Mouse (Mus musculus) induced T-regulatory cell, adult 2 months (primary cell): ENCODE data around the gene Shisal2b.
"Not testable (repeated sequence)": the region's sequence is repeated elsewhere in the genome, so short reads cannot be mapped to it uniquely, and the experiment has no call there.

Experiments
- DNase-seq: peaks from one replicate; pipeline ENCODE4 v3.0.0-alpha.2; 2012; ENCODE audit warnings: low read depth

Shisal2b gene

DNA sequence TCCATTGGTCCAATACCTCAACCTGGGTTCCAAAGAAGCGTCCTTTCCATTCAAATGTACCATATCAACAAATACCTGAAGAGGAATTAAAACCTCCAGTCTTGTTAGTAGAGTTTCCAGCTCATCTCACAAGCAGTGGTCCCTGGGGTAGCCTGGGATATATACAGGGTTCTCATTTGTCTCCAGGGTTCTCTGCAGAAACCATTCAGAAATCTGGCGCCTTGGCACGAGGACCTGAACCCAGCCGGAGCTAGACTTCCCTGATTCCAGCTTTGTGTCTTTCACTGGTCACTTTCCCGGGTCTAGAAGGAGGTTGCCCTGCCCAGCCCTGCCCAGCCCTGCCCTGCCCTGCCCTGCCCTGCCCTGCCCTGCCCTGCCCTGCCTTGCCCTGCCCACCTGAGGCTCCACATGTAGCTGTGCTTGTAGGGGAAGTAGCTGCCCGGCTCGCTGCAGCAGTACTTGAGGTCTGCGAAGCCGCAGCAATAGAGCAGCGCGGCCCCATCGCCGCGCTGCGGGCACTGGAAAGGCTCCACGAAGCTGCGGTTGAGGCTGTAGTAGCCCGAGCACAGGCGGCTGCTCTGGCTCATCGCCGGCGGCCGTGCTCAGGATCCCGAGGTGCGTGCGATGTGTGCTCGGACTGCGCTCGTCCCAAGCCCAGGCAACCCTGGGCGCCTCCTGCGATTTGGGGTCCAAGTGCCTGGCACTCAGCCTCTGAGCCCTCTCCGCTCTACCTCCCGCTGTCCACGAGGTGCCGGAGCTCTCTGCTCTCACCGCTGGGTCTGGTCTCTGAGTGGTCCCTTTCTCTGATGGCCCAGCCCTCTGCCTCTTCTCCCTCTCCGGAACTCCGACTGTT is at the start of gene Shisal2b:
Gene Shisal2b (minus strand): TSS at position 767 of the 853 bp plus-strand sequence.
- peak; percentile 21 for DNase-seq

GRCm38 (mm10) chr13:104911626-104912025 is 47.9 kb upstream of the Shisal2b start:
- DNase-seq, result not testable (repeated sequence)

- DNase-seq, result not testable (repeated sequence)
Observed at GRCm38 (mm10) chr13:104911006-104911405, 47.3 kb upstream of the Shisal2b start.

DNA sequence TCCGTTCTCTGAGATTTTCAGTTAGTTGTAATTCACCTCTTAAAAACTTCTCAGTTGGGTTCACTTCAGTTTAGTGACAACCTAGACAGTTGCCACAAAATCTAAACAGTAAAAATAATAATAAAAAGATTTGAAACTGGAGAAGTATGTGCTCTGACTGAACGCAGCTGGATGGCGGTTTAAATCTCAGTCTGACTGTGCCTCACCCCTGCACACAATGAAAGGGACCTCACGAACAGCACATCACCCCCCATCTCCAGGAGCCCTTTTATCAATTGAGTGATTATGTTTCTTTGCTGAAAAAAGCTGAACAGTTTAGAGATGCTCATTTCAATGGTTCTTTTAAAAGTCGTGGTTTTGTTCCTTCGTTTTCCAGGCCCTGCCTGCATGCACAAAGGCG is 45.0 kb upstream of the Shisal2b start:
- no peak for DNase-seq

DNA sequence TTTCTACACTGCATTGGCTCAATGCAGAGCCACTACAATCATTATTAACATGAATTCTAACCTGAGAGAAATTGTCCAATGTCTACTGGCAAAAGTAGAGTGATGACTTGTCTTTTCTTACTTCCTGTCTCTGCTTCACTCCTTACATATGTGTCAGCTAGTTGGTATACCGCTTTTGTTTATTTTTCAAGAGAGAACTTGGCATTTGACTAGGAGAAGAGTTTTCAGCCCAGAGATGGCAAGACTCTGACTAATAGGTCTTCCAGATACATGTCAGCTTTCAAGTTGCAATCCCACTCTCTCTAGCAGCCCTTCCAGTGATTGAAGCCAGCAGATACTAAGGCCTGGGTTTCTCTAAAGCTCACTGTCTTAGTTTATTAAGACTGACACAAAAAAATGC is 31.1 kb upstream of the Shisal2b start:
- DNase-seq, result no peak

- DNase-seq, result no peak
Observed at GRCm38 (mm10) chr13:104892337-104892736, 28.6 kb upstream of the Shisal2b start.

DNA sequence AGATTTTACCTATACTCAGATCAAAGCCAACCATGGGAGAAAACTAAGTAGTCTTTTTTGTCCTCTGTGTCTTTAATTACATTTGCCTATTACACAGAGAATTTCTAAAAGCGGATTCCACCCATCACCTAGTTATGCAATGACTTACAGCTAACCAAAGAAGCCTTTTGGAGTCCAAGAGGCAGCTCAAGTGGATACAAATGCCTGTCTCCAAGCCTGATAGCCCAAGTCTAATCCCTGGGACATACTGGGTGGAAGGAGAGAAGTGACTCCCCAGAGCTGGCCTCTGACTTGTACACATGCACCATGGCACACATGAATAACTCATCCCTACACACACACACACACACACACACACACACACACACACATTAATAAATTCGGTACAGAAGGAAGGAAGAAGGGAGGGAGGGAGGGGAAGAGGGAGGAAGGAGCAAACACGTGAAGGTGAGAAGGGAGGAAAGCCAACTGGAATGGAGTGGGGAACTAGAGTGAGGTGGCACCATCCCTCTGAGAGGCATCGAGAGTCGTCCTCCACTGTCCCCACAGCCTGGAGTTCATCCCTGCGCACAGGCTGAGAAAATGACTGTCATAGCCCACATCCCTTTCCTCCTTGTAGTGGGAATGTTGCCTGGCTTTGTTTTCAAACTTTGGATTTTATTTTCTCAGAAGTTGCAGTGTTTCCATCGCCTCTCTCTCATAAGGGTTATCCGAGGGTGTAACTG is 22.8 kb upstream of the Shisal2b start:
- no peak for DNase-seq

DNA sequence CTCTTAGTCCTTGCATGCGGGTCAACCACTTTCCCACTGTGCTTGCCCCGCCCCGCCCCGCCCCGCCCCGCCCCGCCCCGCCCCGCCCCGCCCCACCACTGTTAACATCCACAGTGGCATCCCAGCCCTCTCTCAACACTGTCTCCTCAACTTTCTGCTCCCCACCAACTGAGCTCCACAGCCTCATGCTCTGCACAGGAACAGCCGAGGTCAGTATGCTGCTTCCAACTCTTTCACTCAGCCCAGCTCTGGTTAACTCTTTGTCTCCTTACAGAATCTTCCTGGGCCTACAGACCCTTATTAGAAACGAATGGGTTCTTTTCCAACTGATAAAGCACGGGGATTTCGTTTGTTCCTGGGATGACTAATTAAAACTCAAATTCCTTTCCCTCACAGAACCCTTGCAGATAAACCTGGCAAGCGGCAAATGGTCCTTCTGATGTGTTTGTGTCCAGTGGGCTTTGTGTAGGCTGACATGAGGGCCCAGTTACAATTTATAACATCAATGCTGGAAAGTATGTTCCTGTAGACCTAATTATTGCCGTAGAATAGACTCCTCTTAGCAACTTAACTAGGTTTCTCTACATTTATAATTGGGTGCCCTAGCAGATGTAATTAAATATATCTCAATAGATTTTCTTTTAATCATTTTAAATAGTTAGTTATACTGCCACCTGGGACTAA is 20.0 kb upstream of the Shisal2b start:
- no peak for DNase-seq

- DNase-seq, result no peak
Observed at GRCm38 (mm10) chr13:104878508-104878907, 14.8 kb upstream of the Shisal2b start.

GRCm38 (mm10) chr13:104869907-104870306 is 6.2 kb upstream of the Shisal2b start:
- DNase-seq, result no peak

DNA sequence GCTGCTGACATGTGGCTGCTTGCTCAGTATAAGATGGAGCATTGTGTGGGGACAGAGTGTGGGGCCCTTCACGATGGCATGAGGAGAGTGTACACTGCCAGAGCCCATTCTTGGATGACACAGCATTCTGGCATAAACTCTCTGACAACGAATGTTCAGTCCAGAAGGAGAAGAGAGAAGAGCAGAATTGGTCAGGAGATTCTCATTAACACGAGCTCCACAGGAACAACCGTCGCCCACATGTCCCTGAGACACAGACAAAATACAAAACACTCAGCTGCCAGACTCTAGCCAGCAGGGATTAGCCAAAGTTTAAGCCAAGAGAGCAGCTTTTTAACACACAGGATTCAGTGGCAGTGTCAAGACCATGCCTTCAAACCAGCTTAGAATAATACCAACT is 3.0 kb upstream of the Shisal2b start:
- no peak for DNase-seq

DNA sequence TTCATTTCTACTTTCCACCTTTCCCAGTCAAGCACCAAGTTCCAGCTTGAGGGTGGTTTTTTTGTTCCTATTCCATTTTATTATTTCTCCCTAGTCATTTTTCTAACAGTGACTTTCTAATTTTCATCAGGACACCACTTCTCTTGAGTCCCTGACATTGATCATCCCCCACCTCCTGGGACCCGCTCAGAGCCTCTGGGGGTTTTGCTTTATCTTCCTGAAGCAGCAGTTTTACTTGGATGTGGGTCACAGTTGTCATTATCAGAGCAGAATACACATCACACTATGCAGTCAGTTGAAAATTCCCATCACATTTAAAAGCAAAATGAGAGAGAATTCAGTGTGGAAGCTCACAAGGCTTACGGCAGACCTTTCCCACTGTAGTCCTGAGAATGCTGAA is 10.0 kb downstream of the Shisal2b start:
- DNase-seq, result no peak

DNA sequence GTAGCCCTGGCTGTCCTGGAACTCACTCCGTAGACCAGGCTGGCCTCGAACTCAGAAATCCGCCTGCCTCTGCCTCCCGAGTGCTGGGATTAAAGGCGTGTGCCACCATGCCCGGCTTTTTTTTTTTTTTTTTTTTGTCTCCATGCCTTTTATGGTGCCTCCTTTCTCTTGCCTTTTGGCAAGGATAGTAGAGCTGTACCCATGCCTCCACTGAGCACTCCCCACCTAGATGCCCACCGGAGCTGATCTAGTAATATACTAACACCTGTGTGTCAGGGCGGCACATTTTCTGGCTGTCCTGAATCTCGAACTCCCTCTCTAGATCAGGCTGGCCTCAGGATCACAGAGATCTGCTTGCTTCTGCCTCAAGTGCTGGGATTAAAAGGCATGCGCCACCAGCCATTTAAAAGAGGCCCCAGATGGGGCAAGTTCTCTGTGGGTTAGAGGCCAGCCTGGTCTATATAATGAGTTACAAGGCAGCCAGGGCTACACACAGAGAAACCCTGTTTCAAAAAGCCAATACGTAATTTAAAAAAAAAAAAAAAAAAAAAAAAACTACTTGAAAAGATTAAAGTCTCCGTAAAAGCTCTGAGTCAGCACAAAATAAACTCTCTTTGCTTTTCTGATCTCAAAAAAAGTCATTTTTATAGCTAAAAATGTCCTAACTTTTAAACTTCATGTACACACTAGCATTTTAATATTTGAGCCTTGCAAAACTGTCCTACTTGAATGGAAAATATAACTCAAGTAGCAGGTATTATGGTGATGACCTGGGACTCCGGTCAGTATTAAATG is 20.2 kb downstream of the Shisal2b start:
- DNase-seq, result no peak

GRCm38 (mm10) chr13:104841937-104842336 is 21.8 kb downstream of the Shisal2b start:
- no peak for DNase-seq

- DNase-seq, result no peak
Observed at GRCm38 (mm10) chr13:104837628-104838027, 26.1 kb downstream of the Shisal2b start.

DNA sequence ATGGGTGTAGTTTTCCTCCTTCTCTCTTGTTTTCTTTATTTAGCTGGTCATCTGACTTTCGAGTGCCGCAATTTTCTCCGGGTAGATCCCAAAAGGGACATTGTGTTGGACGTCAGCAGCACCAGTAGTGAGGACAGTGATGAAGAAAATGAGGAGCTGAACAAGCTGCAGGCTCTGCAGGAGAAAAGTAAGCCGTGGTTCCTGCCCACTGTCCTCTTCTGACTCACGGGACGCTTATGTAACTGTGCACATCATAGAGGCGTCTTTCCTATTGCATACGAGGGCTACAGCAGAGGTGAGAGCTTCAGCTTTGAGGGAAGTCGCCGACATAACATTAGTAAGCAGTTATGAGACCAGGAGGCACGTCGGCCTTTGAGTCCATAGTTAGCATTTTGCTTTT is 30.9 kb downstream of the Shisal2b start:
- DNase-seq, result no peak

DNA sequence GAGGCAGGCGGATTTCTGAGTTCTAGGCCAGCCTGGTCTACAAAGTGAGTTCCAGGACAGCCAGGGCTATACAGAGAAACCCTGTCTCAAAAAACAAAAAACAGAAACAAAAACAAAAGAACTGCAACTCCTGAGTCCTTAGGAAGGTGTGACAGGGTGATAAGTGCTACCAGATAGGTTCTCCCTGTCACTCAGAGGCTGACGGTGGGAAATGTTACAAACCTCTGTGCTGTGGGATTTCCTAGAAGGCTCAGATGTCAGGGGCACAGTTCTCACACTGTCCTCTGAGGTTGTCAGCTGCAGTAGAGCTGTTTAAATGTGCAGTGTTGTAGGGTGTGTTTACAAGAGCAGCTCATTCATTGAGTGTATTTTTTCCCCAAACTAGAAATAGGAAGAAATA is 38.2 kb downstream of the Shisal2b start:
- no peak for DNase-seq

- DNase-seq, result no peak
Observed at GRCm38 (mm10) chr13:104822411-104822838, 41.3 kb downstream of the Shisal2b start.

DNA sequence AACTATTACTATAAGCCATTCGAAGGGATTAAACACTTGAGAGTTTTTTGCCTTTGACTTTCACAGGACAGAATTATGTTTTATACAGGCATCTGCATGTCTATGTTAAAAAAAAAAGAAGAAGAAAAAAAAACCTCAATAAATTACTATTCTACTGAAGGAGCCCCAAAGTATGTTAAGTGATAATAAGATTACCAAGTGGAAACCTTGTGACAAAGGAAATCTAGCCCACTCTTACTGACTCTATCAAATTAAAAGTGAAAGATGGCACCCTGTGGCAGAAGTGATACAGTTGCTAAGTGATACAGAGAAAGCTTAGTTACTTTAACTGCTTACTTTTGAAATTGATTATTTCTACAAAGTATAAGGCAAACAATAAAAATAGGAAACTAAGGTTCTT is 41.8 kb downstream of the Shisal2b start:
- DNase-seq, result no peak

DNA sequence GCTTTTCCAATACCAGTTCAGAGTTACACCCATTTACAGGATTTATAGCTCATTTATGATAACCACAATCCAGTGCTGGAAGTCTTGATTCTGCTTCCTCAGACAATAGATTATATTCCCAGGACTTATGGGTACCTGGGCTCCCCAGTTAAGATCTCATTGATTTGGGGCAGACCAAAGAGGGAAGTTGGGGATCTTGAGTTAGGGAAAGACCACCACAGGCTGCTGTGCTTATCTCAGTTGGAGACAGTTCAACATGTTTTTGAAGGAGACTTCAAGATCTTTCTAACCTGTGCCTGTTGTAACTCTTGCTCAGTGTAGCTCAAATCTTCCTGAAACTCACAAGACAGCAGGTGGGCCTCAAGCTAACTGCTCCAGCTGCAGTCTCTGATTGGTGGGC is 42.5 kb downstream of the Shisal2b start:
- DNase-seq, result no peak

- DNase-seq, result no peak
Observed at GRCm38 (mm10) chr13:104817696-104818095, 46.0 kb downstream of the Shisal2b start.
